Mouse (Mus musculus): ENCODE measurements around the gene Iqca.

DNA sequence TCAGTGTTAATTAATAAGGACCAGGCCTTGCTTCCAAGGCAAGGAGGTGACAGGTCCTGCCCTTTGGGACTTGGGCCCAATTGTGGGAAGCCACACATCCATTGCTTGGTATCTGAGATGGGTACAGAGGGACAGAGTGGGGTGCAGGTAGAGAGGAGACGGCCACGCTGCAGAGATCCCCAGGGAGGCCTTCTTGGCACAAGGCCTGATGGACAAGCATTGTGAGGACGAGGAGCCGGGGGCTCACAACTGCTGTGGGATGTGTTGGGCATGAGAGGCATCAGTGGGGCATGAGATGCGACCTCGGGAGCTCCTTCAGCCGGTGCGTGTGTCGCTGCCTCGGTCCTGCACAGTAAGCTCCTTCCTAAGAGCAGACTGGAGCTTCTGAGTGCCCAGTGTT, 66.7 kb downstream of the Iqca start:
- TF ChIP-seq CTCF (IDR thresholded peaks at IDR 0.05; ENCODE audit: low read depth) (no peak), EP300 (IDR thresholded peaks at IDR 0.05; ENCODE audit: low read depth) (no peak)
